Mouse (Mus musculus) right cerebral cortex, postnatal 14 days (tissue): ENCODE results near the gene Col11a2.

Experiments
- DNase-seq: peaks from one replicate; pipeline ENCODE4 v3.0.0; 2022

Col11a2 gene

DNA sequence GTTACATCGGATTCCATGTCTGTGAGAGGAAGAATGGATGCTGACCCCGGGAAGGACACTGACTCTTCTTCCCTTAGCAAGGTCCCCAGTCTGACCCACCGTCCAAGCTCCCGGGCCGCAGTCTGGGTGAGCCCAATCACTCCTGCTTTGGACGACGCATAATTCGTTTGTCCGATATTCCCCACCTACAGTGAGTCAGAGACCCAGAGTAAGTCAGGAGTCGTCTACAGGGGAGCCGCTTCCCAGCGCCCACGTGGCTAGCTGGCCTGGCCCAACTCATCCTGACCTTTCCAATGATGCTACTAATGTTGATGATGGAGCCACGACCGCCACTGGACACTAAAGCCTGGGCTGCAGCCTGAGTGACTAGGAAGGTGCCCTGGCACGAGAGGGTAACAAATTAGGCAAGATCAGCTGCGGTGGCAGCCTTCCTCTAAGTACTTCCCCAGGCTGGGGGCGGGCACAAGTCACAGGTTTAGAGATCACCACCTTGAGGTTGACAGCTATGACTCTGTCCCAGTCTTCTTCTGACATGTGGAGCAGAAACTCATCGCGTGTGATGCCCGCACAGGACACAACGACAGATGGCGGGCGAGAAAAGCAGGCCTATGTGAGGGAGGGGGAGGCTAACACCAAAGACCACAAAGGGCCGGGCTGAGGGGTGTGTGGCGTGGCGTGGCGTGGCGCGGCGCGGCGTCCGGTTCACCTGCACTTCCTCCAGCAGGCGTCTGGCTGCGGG is 12.2 kb upstream of the Col11a2 start:
- DNase-seq = no peak

DNA sequence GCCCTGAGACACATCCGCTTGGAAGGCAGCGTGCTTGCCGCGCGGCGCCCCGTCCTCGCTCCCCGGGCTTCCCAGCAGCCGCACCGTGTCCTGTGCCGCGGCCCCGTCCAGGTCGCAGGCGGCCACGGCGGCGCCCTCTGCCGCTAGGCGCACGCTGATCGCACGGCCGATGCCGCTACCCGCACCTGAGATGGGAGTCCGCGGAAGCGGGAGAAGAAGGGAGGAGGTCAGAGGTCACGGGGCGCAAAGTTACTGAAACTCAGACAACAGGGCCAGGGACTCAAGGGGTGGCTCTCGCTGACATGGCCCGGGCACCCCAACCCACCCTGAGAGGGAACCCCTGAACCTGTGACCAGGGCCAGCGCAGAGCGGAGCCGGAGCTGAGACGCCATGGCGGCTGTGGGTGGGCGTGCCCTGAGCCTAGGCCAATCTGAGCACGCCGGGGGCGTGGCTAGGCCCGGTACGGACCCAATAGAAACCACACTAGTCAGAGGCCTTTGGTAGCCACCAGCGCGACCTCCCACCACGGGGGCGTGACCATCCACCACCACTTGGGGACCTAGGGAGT is 11.5 kb upstream of the Col11a2 start, which contains the start of gene H2-Ke6:
Gene H2-Ke6, minus strand, starts transcription at position 405 of the 568 bp plus-strand sequence.
- DNase-seq = peak; percentile 88

DNA sequence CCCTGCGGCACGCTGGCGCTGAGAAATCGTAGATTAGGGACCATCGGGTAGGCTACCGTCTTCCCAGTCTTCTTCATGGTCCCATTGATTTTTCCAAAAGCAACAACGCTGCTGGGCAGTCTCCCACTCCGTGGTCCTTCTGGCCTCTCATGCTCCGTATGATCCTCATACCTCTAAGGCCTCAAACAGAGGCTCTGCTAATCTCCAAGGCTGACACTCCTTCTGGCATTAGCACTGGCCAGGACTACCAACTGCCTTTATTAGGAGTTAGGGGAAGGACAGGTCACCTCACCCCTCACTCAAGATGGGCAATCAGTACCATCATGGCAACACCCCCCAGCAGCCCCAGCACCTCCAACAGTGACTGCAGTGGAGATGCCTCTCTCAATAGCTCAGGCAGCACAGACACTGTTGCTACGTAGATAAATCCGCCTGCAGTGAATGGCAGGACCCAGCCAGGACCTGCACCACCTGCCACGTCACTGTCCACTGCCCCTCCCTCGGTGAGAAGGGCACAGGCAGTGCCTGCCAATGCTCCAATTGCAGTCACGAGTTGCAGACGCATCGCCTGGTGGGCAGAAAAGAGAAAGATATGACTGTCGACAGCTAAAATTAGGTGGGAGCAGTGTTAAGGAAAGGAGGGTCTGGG is 10.6 kb upstream of the Col11a2 start:
- DNase-seq = no peak

DNA sequence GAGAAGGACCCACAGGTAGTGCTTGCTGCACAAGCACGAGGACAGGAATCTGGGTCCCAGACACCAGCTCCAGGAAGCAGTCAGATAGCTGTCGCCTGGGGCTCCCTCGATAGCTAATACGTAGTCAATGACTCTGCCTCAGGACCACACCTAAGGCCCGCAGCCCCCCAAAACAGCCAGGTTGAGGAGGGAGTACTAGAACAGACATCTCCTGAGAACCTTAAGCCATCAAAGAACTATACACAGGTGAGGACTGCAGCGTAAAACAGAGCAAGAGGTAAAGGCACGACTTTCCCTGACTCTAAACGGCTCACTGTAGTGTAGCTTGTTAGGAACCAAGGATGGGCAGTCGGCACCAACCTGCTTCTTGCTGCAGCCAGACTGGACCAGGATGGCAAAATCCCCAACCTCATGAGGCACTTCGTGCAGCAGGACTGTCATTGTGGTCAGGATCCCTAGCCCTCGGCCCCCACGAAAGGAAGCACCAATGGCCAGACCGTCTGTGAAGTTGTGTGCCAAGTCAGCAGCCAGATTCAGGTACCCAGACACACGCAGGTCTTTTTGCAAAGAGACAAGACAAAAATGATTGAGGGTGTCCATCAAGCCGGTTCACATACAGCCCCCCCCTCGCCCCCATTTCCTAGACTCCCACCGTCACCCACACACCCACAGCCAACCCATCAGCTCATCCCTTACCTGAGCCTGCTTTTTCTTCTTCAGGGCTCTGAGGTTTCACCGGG is 9.9 kb upstream of the Col11a2 start:
- DNase-seq = no peak

DNA sequence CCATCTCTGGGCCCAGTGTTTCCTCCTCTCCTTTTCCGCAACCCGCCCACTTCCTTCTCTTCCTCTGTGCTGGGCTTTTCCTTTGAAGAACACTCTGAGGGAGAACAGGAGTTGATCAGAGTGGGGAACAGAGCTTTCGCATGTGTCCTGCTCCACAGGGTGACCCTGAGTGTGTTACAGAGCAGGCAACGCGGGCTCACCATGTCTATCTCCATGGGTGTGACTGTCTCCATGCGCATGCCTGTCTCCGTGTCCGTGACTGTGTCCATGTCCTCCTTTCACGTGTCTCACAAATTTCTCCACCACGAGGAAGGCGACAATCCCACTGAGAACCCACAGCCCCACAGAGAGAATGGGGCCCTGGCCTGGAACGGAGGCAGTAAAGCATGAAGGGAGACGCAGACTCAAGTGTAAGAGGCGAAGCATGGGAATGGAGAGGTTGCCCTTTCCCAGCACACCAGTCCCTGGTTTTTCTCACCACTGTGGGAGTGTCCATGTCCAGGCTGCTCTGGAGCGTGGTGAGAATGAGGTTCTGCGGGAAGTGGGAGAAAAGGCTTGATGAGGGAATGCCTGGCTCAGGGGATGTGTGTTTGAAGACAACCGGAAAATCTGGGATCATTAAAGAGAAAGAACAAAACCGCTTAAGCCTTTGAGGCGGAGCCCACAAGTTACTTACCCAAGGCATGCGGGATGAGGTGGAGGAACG is 9.2 kb upstream of the Col11a2 start:
- DNase-seq = no peak

DNA sequence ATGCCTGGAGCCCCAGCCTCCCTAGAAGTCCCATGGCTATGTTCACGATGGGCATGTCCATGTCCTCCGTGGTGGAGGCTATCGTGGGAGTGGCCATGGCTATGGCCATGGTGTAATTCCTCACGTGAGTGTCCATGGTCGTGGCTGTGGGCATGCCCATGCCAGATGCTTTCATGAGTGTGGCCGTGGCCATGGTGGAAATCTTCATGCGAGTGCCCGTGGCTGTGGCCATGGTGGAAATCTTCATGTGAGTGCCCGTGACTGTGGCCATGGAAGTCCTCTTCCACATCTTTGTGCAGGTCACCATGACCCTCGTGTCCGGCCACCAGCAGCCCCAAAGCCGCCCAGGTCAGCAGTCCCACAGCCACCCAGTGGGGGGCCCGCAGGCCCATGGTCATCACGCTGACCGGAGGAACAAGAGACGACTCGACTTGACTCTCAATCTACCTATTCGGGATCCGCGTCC is 8.3 kb upstream of the Col11a2 start:
- DNase-seq = no peak

DNA sequence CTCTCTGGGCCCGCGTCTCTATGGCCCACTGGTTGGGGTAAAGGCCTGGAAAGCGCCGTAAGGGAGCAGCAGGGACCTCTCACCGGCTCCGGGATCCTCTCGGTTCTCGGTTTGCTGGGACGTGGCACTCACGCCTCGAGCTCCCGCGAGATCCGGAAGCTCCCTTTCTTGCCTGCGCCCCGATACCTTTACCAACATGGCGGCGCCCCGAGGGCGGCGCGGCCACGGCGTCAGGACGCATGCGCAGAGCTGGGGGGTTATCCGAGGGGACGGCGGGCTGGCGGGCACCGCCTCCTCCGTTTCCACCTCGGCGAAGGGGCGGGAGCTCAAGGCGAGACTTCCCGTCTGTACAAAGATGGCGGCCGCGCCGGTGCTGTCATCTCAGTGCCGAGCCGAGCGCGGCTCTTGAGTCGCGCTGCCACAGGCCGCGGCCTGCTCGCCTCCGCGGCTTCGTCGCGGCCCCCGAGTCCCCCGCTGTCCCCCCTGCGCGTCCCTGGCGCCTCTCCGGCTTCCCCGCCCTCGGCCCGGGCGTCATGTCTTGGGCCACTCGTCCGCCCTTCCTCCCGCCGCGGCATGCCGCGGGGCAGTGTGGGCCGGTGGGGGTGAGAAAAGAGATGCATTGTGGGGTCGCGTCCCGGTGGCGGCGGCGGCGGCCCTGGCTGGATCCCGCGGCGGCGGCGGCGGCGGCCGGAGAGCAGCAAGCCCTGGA is 7.6 kb upstream of the Col11a2 start, which contains the start of the genes Slc39a7 and Rxrb:
Gene Slc39a7, minus strand, starts transcription at position 218 of the 709 bp plus-strand sequence.
Gene Rxrb, plus strand, starts transcription at position 348 of the 709 bp plus-strand sequence.
- DNase-seq = peak; percentile 99

DNA sequence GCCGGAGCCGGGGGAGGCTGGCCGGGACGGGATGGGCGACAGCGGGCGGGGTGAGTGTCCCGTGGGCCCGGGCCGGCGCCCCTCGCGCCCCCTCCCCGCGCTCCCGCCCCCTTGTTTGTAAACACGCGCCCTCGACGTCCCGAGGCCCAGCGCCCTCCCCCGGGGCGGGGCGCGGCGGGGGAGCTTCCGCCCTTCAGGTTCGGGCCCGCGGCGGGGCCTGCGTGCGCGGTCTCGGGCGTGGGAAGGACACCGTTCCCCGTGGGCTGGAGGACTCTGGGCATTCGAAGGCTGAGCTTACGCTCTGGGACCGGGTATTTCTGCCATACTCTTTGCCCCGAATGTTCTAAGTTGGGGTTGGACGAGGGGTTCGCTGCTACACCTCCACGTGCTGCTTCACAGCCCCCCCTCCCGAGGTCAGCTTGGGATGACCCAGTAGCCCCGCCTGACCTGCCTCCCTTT is 7.0 kb upstream of the Col11a2 start:
- DNase-seq = no peak

DNA sequence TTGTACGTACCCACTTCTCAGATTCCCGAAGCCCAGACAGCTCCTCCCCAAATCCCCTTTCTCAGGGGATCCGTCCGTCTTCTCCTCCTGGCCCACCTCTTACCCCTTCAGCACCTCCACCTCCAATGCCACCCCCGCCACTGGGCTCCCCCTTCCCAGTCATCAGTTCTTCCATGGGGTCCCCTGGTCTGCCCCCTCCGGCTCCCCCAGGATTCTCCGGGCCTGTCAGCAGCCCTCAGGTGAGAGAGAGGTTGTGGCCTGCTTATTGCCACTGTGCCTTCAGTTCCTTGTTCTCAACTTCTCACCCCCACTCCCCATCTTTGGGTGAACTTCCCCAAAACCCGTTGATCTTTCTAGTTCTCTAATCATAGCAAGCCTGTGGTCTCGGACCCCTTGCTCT is 6.4 kb upstream of the Col11a2 start:
- no peak for DNase-seq

DNA sequence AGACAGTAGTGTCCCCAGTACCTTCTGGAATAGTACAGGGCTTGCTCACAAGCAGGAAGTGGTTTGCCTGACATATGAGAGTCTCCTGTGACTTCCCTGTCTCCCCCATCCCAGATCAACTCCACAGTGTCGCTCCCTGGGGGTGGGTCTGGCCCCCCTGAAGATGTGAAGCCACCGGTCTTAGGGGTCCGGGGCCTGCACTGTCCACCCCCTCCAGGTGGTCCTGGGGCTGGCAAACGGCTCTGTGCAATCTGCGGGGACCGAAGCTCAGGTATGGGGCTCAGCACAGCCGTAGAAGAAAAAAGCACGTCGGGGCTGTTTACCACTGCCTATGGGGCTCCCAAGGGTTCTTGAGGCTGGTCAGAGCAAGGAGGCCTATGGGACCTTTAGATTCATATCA is 5.8 kb upstream of the Col11a2 start:
- no peak for DNase-seq

DNA sequence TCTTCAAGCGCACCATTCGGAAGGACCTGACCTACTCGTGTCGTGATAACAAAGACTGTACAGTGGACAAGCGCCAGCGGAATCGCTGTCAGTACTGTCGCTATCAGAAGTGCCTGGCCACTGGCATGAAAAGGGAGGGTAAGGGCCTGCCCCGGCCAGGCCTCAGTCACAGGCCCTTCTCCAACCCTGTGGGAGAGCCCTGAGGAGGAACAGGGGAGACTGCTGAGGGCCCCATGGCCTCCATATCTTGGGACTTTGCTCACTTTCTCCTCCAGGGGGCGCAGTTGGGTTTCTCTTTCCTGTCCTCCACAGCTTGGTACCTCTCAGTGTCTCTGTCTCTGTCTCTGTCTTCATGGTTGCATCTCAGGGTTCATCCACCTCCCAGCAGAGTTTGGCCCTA is 5.2 kb upstream of the Col11a2 start:
- DNase-seq = peak; percentile 75

DNA sequence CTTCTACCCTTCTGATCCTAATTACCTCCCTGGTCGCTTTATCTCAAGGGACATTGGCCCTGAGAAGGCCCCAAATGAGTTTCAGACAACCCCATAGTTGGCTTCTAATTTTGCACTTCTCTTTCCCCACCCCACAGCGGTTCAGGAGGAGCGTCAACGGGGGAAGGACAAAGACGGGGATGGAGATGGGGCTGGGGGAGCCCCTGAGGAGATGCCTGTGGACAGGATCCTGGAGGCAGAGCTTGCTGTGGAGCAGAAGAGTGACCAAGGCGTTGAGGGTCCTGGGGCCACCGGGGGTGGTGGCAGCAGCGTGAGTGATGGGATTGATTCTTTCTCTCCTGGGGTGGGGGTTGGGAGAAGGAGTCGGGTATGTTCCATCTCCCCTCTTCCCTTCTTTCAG is 3.7 kb upstream of the Col11a2 start:
- no peak for DNase-seq

DNA sequence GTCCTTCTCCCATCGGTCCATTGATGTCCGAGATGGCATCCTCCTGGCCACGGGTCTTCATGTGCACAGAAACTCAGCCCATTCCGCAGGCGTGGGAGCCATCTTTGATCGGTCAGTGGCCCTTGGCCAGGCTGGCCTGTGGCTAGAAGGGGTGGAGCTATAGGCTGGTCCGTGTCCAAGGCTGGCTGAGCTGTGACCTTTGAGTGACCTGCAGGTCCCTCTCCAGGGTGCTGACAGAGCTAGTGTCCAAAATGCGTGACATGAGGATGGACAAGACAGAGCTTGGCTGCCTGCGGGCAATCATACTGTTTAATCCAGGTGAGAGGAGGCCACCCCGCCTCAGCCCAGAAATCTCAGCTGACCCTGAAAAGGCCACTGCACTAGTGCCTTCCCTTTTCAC is 2.6 kb upstream of the Col11a2 start:
- DNase-seq = no peak

DNA sequence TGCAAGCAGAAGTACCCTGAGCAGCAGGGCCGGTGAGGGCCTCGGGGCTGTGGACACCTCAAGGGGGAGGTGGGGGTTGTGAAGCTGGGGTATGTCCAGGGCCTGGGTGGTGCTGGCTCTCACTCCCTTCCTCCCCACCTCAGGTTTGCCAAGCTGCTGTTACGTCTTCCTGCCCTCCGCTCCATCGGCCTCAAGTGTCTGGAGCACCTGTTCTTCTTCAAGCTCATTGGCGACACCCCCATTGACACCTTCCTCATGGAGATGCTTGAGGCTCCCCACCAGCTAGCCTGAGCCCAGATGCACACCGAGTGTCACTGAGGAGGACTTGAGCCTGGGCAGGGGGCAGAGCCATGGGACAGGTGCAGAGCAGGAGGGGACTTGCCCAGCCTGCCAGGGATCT is 2.0 kb upstream of the Col11a2 start:
- DNase-seq = no peak

DNA sequence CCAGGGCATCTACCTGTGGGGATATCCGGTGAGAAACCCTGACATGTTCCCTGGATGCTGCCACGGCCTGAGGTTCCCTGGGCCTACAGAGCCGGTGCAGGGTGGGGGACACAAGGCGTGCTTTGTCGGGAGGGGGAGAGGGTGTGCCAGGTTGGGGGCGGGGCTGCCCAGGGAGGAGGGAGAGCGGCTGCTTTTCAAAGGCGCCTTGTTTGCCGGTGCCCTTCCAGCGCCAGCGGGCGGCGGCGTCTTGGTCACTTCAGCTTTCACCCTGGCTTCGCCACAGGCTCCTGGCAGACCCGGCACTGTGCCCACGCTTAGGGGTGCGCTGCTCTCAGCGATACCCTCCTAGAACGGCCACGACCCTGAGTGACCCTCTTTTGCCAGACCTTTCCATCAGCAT is 797 bp upstream of the Col11a2 start:
- DNase-seq = peak; percentile 70

DNA sequence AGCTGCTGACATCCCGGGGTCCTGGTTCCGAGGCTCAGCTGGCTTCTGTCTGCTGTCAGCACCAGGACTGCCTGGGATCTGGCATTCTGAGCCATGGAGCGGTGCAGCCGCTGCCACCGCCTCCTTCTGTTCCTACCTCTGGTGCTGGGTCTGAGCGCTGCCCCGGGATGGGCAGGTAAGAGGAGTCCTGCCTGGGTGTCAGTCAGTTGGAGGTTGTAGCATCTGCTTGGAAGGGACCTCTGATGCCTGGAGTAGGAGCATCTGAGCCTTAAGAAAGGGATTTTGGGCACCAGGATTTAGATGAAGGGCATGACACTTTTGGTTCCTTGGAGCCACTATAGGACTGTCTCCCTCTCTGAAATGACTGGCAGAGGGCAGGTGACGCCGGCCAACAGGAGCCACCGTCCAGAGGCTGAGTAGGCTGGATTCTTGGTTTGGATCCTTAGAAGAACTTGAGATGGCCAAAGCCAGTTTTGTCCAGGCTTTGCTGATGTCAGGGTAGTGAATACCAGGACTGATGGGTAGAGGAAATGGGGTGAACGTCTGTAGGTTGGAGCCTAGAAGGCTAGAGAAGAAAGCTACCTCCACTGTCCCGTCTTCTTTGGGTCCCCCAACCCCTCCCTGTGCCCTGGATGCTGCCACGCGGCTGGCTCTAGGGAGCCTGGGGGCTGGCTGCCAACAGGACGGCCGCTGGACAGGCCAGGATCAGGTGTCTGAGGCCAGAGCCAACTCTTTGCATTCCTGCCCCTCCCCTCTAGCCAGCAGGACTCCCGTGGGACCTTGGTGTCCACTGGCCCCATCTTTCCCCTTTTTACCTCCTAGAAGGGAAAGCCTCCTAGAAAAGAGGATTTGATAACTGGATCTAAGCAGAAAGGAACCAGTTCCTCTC is 569 bp downstream of the Col11a2 start:
- no peak for DNase-seq

DNA sequence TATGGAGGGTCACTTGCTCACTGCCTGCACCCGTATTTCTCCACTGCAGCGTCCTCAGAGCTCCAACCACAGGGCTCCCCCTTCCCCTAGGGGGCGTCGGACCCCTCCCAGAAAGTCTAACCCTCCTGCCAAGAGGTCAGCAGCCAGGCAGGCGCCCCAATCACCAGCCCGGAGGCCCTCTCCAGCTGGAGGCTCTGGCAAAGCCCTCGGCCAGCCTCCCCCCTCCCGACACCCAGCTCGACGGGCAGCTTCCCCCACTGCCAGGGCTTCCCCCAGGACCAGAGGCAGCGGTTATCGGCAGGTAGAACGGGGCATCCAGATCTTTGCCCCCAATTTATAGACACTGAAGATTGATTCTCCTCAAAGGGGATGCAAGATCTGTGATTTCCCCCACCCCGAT is 6.7 kb downstream of the Col11a2 start:
- DNase-seq = no peak

DNA sequence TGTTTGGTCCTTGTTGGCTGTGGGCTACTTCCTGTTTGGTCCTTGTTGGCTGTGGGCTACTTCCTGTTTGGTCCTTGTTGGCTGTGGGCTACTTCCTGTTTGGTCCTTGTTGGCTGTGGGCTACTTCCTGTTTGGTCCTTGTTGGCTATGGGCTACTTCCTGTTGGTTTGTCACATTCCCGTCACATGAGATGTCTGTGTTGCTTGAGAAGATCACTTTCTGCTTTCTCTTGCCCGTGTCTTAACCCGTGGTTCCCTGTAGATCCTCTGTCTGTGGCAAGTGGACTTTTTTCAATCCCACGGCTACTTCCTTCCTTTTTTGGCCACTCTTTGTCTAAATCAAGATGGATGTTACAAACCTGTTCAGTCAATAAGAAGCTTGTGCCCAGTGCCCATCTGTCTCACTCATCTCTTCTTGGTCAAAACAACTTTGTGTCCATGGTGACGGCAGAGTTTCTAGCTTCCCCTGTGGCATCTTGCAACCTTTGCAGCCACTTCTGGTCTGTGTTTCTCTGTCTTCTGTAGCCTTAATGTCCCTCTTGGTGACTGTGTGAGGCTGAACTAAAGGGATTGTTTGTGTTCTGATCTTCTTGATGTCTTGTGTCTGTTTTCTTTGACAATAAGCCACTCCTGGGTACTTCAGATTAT is 8.3 kb downstream of the Col11a2 start:
- DNase-seq = no peak

DNA sequence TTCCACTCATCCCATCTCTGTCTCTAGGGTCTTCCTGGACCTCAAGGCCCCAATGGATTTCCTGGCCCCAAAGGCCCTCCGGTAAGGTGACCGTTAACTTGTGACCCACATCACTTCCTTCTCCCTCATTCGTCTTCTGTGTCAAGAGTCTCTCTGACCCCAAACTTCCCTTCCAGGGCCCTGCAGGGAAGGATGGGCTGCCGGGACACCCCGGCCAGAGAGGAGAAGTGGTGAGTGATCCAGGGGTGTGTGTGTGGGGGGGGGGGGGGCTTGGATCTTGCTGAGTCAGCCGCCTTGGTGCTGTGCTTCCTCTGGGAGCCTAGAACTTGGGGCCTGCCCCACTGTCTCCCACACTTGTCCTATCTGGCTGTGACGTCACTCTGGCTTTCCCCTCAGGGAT is 18.0 kb downstream of the Col11a2 start:
- no peak for DNase-seq

DNA sequence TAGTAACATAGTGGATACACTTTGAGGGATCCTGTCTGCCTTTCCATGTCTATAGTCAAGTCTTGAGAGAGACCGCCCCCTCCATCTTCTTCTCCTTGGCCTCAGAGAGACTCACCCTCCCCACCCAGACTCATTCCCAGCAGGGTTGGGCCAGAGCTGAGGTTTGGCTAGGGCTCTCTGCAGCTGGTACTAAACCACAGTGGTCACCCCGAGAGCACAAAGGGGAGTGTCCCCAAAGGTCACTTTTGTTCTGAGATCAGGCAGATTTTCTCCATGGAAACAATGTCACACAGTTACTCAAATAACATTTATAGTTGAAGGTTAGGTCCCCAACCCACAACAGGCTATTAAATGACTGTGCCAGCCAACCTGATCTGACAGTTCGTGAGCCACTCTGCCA is 29.6 kb downstream of the Col11a2 start:
- no peak for DNase-seq
